Mouse (Mus musculus): ENCODE measurements at regions not wholly inside any gene's neighbourhood (a gene's known extent, or its start where the extent isn't known, plus 50 kb on each side); places are given as distances from the start of the nearest gene placed in this dataset.

- H3K4me2 ChIP-seq (replicated peaks) = no peak overlapping the region
These were observed 341.5 kb downstream of the Bcor start for GRCm38 (mm10) chrX:11818634-11819033.

DNA sequence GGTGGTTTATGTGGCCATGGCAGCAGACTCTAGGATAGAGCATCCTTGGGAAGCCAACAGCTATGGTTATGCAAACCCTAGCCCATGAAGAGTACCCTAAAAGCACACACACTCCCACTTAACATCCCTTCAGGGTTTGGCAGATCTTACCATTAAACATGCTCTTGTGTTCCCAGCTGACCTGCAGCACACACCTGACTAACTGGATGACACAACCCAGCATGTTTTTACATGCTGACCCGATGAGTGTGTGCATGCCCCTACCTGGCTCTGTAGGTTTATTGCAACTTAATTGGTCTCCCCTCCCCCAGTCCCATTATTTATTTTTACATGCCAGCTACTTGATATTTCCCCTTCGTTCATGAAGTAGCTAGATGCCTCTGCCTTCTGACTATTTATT lies 339.0 kb downstream of the Bcor start:
- ATAC-seq (ENCODE audit: low FRiP score, low read depth) = no peak

More at GRCm38 (mm10) chrX:11818634-11819033, 341.5 kb downstream of the Bcor start:
- no peak for ATAC-seq (ENCODE audit: low FRiP score, low read depth)
- H3K4me1 ChIP-seq = no peaks in the 10 kb centered on the region; the same call in 1 of the 2 replicates
- no peaks in the 10 kb centered on the region for H3K9me3 ChIP-seq
- 95% methylated on average over 3 of the region's 3 CpGs for WGBS
- H3K27ac ChIP-seq = no peak overlapping the region
- H3K9ac ChIP-seq = no peak overlapping the region
- no peak overlapping the region for H3K4me3 ChIP-seq
- 0 out of 2 replicates have a peak, but pooled peaks cover 4% of the 10 kb centered on the region for H3K27me3 ChIP-seq (replicated peaks)
- no peaks in the 10 kb centered on the region for H3K36me3 ChIP-seq

DNA sequence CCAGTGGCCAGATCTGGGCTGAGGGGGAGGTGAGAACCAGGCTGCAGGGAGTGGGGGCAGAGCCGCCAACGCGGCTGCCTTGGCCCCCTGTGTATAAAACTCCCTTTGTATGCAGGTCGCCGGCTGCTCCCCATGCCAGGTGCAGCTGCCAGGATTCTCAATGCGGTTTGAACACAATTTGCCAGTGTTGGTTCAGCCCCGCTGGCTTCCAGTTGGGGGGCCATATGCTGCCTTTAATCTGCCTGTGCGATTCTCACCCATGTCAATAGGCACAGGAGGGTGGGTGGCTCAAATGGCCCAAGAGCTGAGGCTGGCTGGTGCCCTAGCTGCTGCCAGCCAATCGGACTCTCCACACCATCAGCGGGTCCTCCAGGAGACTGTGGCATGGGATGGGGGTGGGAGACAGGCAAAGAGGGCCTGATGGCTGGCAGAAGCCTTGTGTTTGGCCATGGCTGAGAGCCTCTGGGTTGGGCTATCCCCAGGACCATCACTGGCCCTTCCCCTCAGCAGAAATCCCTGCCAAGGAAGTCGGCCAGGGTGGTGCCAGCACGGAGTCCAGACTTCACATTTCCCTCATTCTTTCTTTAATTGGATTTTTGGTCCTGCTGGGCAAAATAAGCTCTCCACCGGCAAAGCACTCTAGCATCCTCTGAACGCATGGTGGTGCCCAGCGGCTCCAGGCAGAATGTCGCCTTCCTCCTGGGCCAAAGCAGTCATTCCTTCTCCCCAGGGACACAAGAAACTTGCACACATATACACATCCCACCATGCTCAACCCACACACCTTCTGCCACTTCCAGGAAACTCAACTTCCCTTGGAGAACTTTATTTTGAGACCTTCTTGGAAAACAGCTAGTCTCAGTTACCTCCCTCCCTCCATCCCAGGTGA lies 338.0 kb downstream of the Bcor start:
- ATAC-seq (ENCODE audit: low FRiP score, low read depth) = peak; percentile 81
- 0 out of 2 replicates have a peak, but pooled peaks cover 4% of the 10 kb centered on the region for H3K27me3 ChIP-seq (replicated peaks)
- WGBS = 55% methylated on average over 16 of the region's 16 CpGs

More for the DNA sequence above, 339.0 kb downstream of the Bcor start:
- Histone ChIP-seq H3K4me1 (no peaks in the 10 kb centered on the region; the same call in 1 of the 2 replicates), H3K9ac (no peak overlapping the region), H3K36me3 (no peaks in the 10 kb centered on the region), H3K4me3 (no peak overlapping the region), H3K27ac (no peak overlapping the region), H3K4me2 (replicated peaks) (no peak overlapping the region), H3K9me3 (no peaks in the 10 kb centered on the region), H3K27me3 (replicated peaks) (0 out of 2 replicates have a peak, but pooled peaks cover 4% of the 10 kb centered on the region)
- WGBS = 69% methylated on average over 2 of the region's 2 CpGs

GRCm38 (mm10) chrX:11825948-11826347 lies 334.2 kb downstream of the Bcor start:
- Histone ChIP-seq H3K27me3 (replicated peaks) (0 out of 2 replicates have a peak, but pooled peaks cover 4% of the 10 kb centered on the region), H3K9me3 (no peaks in the 10 kb centered on the region), H3K4me1 (no peaks in the 10 kb centered on the region; the same call in 1 of the 2 replicates), H3K27ac (no peak overlapping the region), H3K4me3 (no peak overlapping the region), H3K4me2 (replicated peaks) (no peak overlapping the region), H3K9ac (no peak overlapping the region), H3K36me3 (no peaks in the 10 kb centered on the region)
- no peak for ATAC-seq (ENCODE audit: low FRiP score, low read depth)
- 71% methylated on average over 1 of the region's 1 CpGs for WGBS

More for the DNA sequence above, 338.0 kb downstream of the Bcor start:
- Histone ChIP-seq H3K27ac (no peak overlapping the region), H3K36me3 (no peaks in the 10 kb centered on the region), H3K9ac (no peak overlapping the region), H3K9me3 (no peaks in the 10 kb centered on the region), H3K4me3 (no peak overlapping the region), H3K4me1 (no peaks in the 10 kb centered on the region; the same call in 1 of the 2 replicates), H3K4me2 (replicated peaks) (no peak overlapping the region)

DNA sequence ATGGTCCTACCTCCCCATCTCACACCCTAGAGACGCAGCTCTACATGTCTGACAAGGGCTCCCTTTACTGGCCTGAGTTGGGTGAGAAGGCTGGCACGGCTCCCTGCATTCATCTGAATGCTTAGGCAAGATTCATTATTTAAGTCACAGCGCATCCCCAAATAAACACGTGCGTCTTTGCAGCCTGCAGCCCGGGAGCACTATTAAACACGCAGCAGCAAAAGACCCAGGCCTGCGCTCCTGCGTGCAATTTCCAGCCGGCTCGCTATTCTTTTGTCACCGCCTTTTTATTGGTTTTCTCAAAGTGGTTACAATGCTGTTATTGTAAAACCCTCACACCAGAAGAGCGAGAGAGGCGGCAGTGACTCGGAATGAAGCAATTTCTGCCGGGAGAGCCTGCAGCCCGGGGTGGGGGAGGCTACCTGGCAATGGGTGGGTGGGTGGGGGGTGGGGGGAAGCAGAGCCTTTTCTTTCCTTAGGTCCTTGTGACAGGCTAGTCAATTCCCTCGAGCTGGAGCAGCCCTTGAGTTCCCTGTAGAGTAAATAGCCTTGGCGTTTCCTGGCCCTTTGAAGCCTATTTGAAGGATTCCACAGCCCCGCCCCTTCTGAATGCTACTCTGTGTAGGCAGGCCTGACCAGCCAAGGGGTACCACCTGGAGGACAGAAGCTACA lies 333.3 kb downstream of the Bcor start:
- H3K27me3 ChIP-seq (replicated peaks) = 0 out of 2 replicates have a peak, but pooled peaks cover 4% of the 10 kb centered on the region
- no peak overlapping the region for H3K9ac ChIP-seq
- peak; percentile 68 for ATAC-seq (ENCODE audit: low FRiP score, low read depth)
- H3K4me1 ChIP-seq = no peaks in the 10 kb centered on the region
- H3K27ac ChIP-seq = no peak overlapping the region
- 14% methylated on average over 20 of the region's 20 CpGs for WGBS
- no peaks in the 10 kb centered on the region for H3K9me3 ChIP-seq
- no peaks in the 10 kb centered on the region for H3K36me3 ChIP-seq
- no peak overlapping the region for H3K4me3 ChIP-seq
- peak overlapping the region; percentile 38 for H3K4me2 ChIP-seq (replicated peaks)

GRCm38 (mm10) chrX:11829411-11830002 lies 330.6 kb downstream of the Bcor start:
- no peaks in the 10 kb centered on the region for H3K4me1 ChIP-seq
- H3K36me3 ChIP-seq = no peaks in the 10 kb centered on the region
- no peak overlapping the region for H3K4me3 ChIP-seq
- H3K27ac ChIP-seq = no peak overlapping the region
- H3K27me3 ChIP-seq (replicated peaks) = no peaks in the 10 kb centered on the region
- 81% methylated on average over 12 of the region's 12 CpGs for WGBS
- no peak for ATAC-seq (ENCODE audit: low FRiP score, low read depth)
- H3K9ac ChIP-seq = no peak overlapping the region
- H3K4me2 ChIP-seq (replicated peaks) = no peak overlapping the region
- no peaks in the 10 kb centered on the region for H3K9me3 ChIP-seq

DNA sequence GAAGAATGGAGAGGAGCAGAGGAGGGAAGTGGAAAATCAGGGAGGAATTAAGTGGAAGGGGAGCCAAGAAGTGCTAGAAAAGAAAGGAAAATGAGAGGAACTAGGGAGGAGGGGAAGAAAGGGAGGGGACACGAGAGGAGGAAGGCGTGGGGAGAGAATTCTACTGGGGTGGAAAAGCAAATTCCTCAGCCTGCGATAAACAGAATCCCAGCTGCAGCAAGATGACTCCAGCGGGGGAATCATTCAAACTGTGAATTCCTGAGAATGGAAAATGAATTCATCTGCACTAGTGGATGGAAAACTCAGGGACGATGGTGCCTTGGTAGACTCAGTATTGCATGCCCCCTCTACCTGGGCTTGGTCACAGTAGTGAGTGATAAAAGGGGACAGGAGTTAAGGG lies 322.6 kb downstream of the Bcor start:
- Histone ChIP-seq H3K27ac (no peak overlapping the region), H3K4me3 (no peak overlapping the region), H3K27me3 (replicated peaks) (no peaks in the 10 kb centered on the region; the same call in 1 of the 2 replicates), H3K4me1 (no peaks in the 10 kb centered on the region), H3K36me3 (no peaks in the 10 kb centered on the region), H3K9ac (no peak overlapping the region), H3K4me2 (replicated peaks) (no peak overlapping the region), H3K9me3 (no peaks in the 10 kb centered on the region)
- WGBS = 71% methylated on average over 5 of the region's 5 CpGs
- no peak for ATAC-seq (ENCODE audit: low FRiP score, low read depth)

DNA sequence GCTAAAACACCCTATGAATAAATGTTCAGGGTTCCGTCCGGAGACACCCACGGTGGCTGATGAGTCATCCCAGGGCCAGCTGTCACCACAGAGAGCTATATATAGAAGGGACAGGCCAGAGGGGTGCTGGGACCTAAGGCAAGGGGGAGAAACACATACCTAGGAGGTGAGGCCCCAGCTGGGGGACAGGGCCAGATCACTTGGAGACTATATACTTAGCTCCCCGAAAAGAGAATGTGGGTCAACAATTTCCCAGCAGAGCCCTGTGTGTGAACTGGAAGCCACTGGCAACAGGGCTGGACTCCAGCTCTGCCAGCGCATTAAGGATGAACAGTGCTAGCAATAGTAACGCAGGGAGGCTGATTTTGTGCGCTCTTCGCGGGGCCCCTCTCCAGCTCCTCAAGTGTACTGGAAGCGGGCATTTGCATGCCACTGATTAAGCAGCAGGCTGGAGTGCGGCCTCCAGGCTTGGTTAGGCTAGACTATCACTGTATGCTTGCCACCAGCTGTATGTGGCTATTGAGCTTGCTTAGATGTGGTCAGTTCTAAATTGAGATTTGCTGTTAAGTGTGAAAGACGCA lies 320.4 kb downstream of the Bcor start:
- Histone ChIP-seq H3K4me3 (no peak overlapping the region), H3K36me3 (no peaks in the 10 kb centered on the region), H3K4me2 (replicated peaks) (no peak overlapping the region), H3K9ac (no peak overlapping the region), H3K27ac (no peak overlapping the region), H3K9me3 (no peaks in the 10 kb centered on the region), H3K4me1 (no peaks in the 10 kb centered on the region), H3K27me3 (replicated peaks) (no peaks in the 10 kb centered on the region; the same call in 1 of the 2 replicates)
- WGBS = 65% methylated on average over 12 of the region's 12 CpGs
- no peak for ATAC-seq (ENCODE audit: low FRiP score, low read depth)

- no peak overlapping the region for H3K27ac ChIP-seq
These were observed 319.7 kb downstream of the Bcor start for GRCm38 (mm10) chrX:11840319-11841035.

DNA sequence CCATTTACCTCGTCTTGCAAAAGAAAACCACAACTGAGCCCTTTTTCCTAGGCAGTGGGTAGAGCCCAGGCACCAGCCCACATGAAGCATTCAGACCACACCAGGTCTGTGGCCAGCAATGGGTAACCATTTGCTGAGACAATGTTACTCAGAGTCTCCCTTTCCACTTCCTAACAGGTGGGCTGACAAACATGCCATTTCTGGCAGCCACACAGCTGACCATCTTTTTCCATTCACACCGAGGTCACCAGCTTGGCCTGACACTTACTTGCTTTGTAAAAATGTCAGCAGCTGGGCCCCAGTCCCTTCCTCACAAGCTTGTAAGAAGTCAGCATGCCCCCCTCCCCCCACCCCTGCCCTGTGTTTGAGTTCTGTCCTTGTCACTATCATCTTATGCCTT lies 314.6 kb downstream of the Bcor start:
- no peak overlapping the region for H3K4me3 ChIP-seq
- no peak for ATAC-seq (ENCODE audit: low FRiP score, low read depth)
- H3K27me3 ChIP-seq (replicated peaks) = no peaks in the 10 kb centered on the region
- H3K36me3 ChIP-seq = no peaks in the 10 kb centered on the region
- no peak overlapping the region for H3K4me2 ChIP-seq (replicated peaks)
- WGBS = 75% methylated on average over 2 of the region's 2 CpGs
- no peak overlapping the region for H3K27ac ChIP-seq
- H3K9ac ChIP-seq = no peak overlapping the region
- H3K4me1 ChIP-seq = no peaks in the 10 kb centered on the region
- H3K9me3 ChIP-seq = no peaks in the 10 kb centered on the region

More at GRCm38 (mm10) chrX:11840319-11841035, 319.7 kb downstream of the Bcor start:
- Histone ChIP-seq H3K27me3 (replicated peaks) (no peaks in the 10 kb centered on the region; the same call in 1 of the 2 replicates), H3K9me3 (no peaks in the 10 kb centered on the region), H3K4me2 (replicated peaks) (no peak overlapping the region), H3K4me3 (no peak overlapping the region), H3K9ac (no peak overlapping the region), H3K4me1 (no peaks in the 10 kb centered on the region), H3K36me3 (no peaks in the 10 kb centered on the region)
- no peak for ATAC-seq (ENCODE audit: low FRiP score, low read depth)
- WGBS = 58% methylated on average over 11 of the region's 11 CpGs

- H3K4me2 ChIP-seq (replicated peaks) = no peak overlapping the region
- peaks cover 4% of the 10 kb centered on the region; the same call in 1 of the 2 replicates for H3K27me3 ChIP-seq (replicated peaks)
- WGBS = 71% methylated on average over 4 of the region's 4 CpGs
- no peak for ATAC-seq (ENCODE audit: low FRiP score, low read depth)
- H3K9me3 ChIP-seq = no peaks in the 10 kb centered on the region
- H3K9ac ChIP-seq = no peak overlapping the region
- no peak overlapping the region for H3K4me3 ChIP-seq
- H3K36me3 ChIP-seq = no peaks in the 10 kb centered on the region
- no peak overlapping the region for H3K27ac ChIP-seq
- peaks cover 3% of the 10 kb centered on the region; the same call in 1 of the 2 replicates for H3K4me1 ChIP-seq
These were observed 304.2 kb downstream of the Bcor start for GRCm38 (mm10) chrX:11855910-11856309.

All from neural tube, embryonic 12.5 days (tissue).